Mouse (Mus musculus): Measurements from ENCODE around the gene Msln. TPM values are rescaled to one million over a fixed set of nuclear protein-coding genes. Genes with fewer than 3 reads are reported as not detected.

Gene Msln
- polyA plus RNA-seq, 1 experiment from 2014 or later = 0.42 TPM

DNA sequence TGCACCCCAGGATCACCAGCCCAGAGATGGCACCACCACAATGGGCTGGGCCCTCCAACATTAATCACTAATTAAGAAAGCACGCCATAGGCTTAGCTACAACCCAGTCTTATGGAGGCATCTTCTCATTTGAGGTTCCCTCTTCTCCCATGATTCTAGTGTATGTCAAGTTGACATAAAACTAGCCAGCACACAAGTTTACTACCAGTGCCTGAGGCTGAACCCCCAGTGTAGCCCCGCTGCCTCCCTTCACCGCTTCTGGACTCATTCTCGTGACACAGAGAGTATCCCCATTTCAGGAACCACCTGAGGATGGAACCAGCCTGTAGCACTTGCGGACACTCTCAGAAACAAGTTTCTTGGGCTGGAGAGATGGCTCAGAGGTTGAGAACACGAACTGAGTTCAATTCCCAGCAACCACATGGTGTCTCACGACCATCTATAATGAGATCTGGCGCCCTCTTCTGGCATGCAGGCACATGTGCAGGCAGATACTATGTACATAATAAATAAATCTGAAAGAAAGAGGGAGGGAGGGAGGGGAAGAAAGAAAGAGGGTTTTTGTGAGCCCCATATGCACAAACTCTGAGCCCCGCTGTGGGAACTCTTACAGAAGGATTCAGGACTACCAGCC lies 53.2 kb downstream of the Msln start:
- DNase-seq (ENCODE audit: low spot score) = no peak
- H3K4me3 ChIP-seq (ENCODE audit: low read depth, low read length) = no peak overlapping the region
- 57% methylated on average over 9 of the region's 9 CpGs for WGBS
- H3K27me3 ChIP-seq (ENCODE audit: control insufficient read depth, insufficient read depth, low read length) = no peaks in the 10 kb centered on the region
- H3K9ac ChIP-seq (ENCODE audit: low read length) = no peak overlapping the region
- H3K27ac ChIP-seq (ENCODE audit: low read depth, low read length) = no peak overlapping the region
- H3K4me1 ChIP-seq (ENCODE audit: control insufficient read depth, insufficient read depth, low read length) = no peaks in the 10 kb centered on the region
- H3K9me3 ChIP-seq (ENCODE audit: control insufficient read depth, low read length) = no peaks in the 10 kb centered on the region
- ATAC-seq (ENCODE audit: insufficient read depth, low FRiP score, low TSS enrichment) = no peak
- H3K36me3 ChIP-seq (ENCODE audit: control insufficient read depth, insufficient read depth, low read length) = no peaks in the 10 kb centered on the region
- no peak overlapping the region for H3K4me2 ChIP-seq (ENCODE audit: low read depth)

Small RNAs within 50 kb of the gene (microRNA-seq; reads per million reads assigned to microRNA genes)
- gene Gm25083 (not detected), gene Mir6966 (not detected)

Other genes with a start within 250 kb of the Msln start
- gene Sox8, start 183.7 kb downstream of the Msln start, polyA plus RNA-seq (2014; fragmentation: Nextera tagmentation; extraction: Ambion mirVana) = 6.5 and 9.1 TPM in 2 replicates
- 23.6 and 23.9 TPM in 2 replicates for gene Lmf1, start 175.3 kb downstream of the Msln start, polyA plus RNA-seq (2014; fragmentation: Nextera tagmentation; extraction: Ambion mirVana)
- gene Gng13, start 37.2 kb downstream of the Msln start, polyA plus RNA-seq (2014; fragmentation: Nextera tagmentation; extraction: Ambion mirVana) = 2.8 and 3.3 TPM in 2 replicates
- 20.3 and 22.5 TPM in 2 replicates for gene Chtf18, start 27.0 kb downstream of the Msln start, polyA plus RNA-seq (2014; fragmentation: Nextera tagmentation; extraction: Ambion mirVana)
- 21.5 and 22.9 TPM in 2 replicates for gene Rpusd1, start 26.7 kb downstream of the Msln start, polyA plus RNA-seq (2014; fragmentation: Nextera tagmentation; extraction: Ambion mirVana)
- 0.13 TPM in 1 of 2 replicates, not detected in the other for gene Mslnl, start 18.3 kb downstream of the Msln start, polyA plus RNA-seq (2014; fragmentation: Nextera tagmentation; extraction: Ambion mirVana)
- 22.9 and 27.8 TPM in 2 replicates for gene Narfl, start 19.4 kb upstream of the Msln start, polyA plus RNA-seq (2014; fragmentation: Nextera tagmentation; extraction: Ambion mirVana)
- gene Haghl, start 31.3 kb upstream of the Msln start, polyA plus RNA-seq (2014; fragmentation: Nextera tagmentation; extraction: Ambion mirVana) = 74.6 and 77.3 TPM in 2 replicates
- gene Ccdc78, start 32.2 kb upstream of the Msln start, polyA plus RNA-seq (2014; fragmentation: Nextera tagmentation; extraction: Ambion mirVana) = 0.15 and 0.34 TPM in 2 replicates
- gene Fam173a, start 38.5 kb upstream of the Msln start, polyA plus RNA-seq (2014; fragmentation: Nextera tagmentation; extraction: Ambion mirVana) = 65.7 and 66.6 TPM in 2 replicates
- gene AC134908.4, start 41.3 kb upstream of the Msln start, polyA plus RNA-seq (2014; fragmentation: Nextera tagmentation; extraction: Ambion mirVana) = 0.78 TPM in 1 of 2 replicates, not detected in the other
- gene Metrn, start 42.8 kb upstream of the Msln start, polyA plus RNA-seq (2014; fragmentation: Nextera tagmentation; extraction: Ambion mirVana) = 29.4 and 38.8 TPM in 2 replicates
- gene Fbxl16, start 54.7 kb upstream of the Msln start, polyA plus RNA-seq (2014; fragmentation: Nextera tagmentation; extraction: Ambion mirVana) = 13.2 and 14.7 TPM in 2 replicates
- gene Wdr24, start 69.2 kb upstream of the Msln start, polyA plus RNA-seq (2014; fragmentation: Nextera tagmentation; extraction: Ambion mirVana) = 29.2 and 31.8 TPM in 2 replicates
- gene Jmjd8, start 74.5 kb upstream of the Msln start, polyA plus RNA-seq (2014; fragmentation: Nextera tagmentation; extraction: Ambion mirVana) = 52.1 and 55.6 TPM in 2 replicates
- gene Stub1, start 79.0 kb upstream of the Msln start, polyA plus RNA-seq (2014; fragmentation: Nextera tagmentation; extraction: Ambion mirVana) = 327 and 334 TPM in 2 replicates
- 4.3 and 4.4 TPM in 2 replicates for gene Rhbdl1, start 82.9 kb upstream of the Msln start, polyA plus RNA-seq (2014; fragmentation: Nextera tagmentation; extraction: Ambion mirVana)
- 1.2 and 2.9 TPM in 2 replicates for gene Gm20683, start 87.4 kb upstream of the Msln start, polyA plus RNA-seq (2014; fragmentation: Nextera tagmentation; extraction: Ambion mirVana)
- 8.6 and 10.5 TPM in 2 replicates for gene Rhot2, start 90.5 kb upstream of the Msln start, polyA plus RNA-seq (2014; fragmentation: Nextera tagmentation; extraction: Ambion mirVana)
- 17.8 and 20.3 TPM in 2 replicates for gene Wdr90, start 107.1 kb upstream of the Msln start, polyA plus RNA-seq (2014; fragmentation: Nextera tagmentation; extraction: Ambion mirVana)
- gene Mcrip2, start 114.4 kb upstream of the Msln start, polyA plus RNA-seq (2014; fragmentation: Nextera tagmentation; extraction: Ambion mirVana) = 8.2 and 8.7 TPM in 2 replicates
- gene Mettl26, start 120.7 kb upstream of the Msln start, polyA plus RNA-seq (2014; fragmentation: Nextera tagmentation; extraction: Ambion mirVana) = 57.8 and 58.8 TPM in 2 replicates
- gene Wfikkn1, start 126.5 kb upstream of the Msln start, polyA plus RNA-seq (2014; fragmentation: Nextera tagmentation; extraction: Ambion mirVana) = 1.2 and 1.7 TPM in 2 replicates
- 23.6 and 25.9 TPM in 2 replicates for gene Rab40c, start 165.3 kb upstream of the Msln start, polyA plus RNA-seq (2014; fragmentation: Nextera tagmentation; extraction: Ambion mirVana)
- gene Pigq, start 190.6 kb upstream of the Msln start, polyA plus RNA-seq (2014; fragmentation: Nextera tagmentation; extraction: Ambion mirVana) = 51.6 and 60.9 TPM in 2 replicates
- gene Nhlrc4, start 190.6 kb upstream of the Msln start, polyA plus RNA-seq (2014; fragmentation: Nextera tagmentation; extraction: Ambion mirVana) = 0.11 and 0.38 TPM in 2 replicates
- gene A930017K11Rik, start 198.2 kb upstream of the Msln start, polyA plus RNA-seq (2014; fragmentation: Nextera tagmentation; extraction: Ambion mirVana) = not detected in 2 replicates
- gene Capn15, start 231.4 kb upstream of the Msln start, polyA plus RNA-seq (2014; fragmentation: Nextera tagmentation; extraction: Ambion mirVana) = 21.0 and 23.3 TPM in 2 replicates

Data from neural tube, embryonic 11.5 days (tissue).